Mouse (Mus musculus): ENCODE results near the gene Akr1b7. TPM values are rescaled to one million over a fixed set of nuclear protein-coding genes. Genes with fewer than 3 reads are reported as not detected.

The Akr1b7 gene
- polyA plus RNA-seq (2017; shearing (Covaris generic)): not detected

DNA sequence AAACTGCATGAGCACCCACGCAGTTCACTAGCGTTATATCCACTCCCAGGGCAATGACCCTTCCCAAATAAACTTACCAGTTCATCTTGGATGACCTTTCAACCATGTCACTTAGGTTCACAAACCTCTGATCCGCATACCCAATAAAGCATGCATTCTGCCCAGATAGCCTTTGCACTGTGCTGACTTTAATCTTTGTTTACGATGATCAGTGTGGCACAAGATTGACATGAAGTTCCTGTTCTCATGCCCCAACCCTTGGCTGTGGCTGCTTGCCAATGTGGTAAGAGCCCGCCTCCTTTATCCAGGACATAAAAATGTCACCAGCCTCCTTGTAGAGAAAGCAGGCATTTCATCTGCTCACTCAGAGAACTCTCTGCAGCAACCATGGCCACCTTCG, at the start of gene Akr1b7:
Gene Akr1b7 (plus strand): TSS at position 312 of the 400 bp plus-strand sequence.

DNA sequence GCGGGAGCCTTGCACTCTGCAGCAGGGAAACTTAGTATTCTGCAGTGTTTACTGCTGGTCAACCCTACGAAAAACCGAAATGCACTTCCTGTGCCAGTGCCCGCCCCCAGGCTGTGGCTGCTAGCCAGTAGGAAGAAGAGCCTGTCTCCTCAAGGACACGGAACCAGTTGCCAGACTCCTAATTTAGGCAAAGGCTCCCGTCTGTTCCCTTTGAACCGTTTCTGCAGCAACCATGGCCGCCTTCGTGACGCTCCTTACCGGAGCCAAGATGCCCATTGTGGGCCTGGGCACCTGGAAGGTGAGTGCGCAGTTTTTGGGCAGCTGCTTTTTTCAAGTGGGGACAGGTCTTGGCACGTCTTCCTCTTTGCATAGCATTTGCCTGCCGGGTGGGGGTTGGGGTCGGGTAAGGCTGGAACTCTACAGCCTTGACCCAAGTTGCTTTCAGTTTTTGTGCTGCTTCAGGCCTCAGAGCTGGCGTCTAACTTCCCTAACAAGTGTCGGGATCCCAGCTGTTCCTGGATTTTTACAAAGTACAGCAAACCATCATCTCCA, 27.9 kb upstream of the Akr1b7 start, which contains the start of gene Akr1b10:
Gene Akr1b10 (plus strand): TSS at position 109 of the 552 bp plus-strand sequence.

Other genes with a start within 250 kb of the Akr1b7 start
- gene Slc35b4, start 235.2 kb upstream of the Akr1b7 start, polyA plus RNA-seq (2017; shearing (Covaris generic)): 10 to 100 TPM; 49.9 to 50.5 TPM
- 100 to 1,000 TPM; 323 to 402 TPM for gene Akr1b3, start 94.9 kb upstream of the Akr1b7 start, polyA plus RNA-seq (2017; shearing (Covaris generic))
- gene Akr1b8, start 58.2 kb upstream of the Akr1b7 start, polyA plus RNA-seq (2017; shearing (Covaris generic)): 1 to 10 TPM in 1 of 2 experiments, under 1 TPM in 1; 0.59 to 1.1 TPM
- 10 to 100 TPM; 36.1 to 49.2 TPM for gene Akr1b10, start 28.1 kb upstream of the Akr1b7 start, polyA plus RNA-seq (2017; shearing (Covaris generic))
- gene Bpgm, start 63.9 kb downstream of the Akr1b7 start, polyA plus RNA-seq (2017; shearing (Covaris generic)): 10 to 100 TPM; 18.6 to 21.8 TPM
- 1 to 10 TPM; 1.9 to 6.2 TPM for gene Cald1, start 186.2 kb downstream of the Akr1b7 start, polyA plus RNA-seq (2017; shearing (Covaris generic))

All from inflammation-experienced regulatory T-cells (primary cell).